Comparison of ENCODE assay signal across 17 mouse cellular contexts in genomic region chr14:97942361-97942760, GRCm38 (mm10).
"Had no signal": no experiment of that assay in that cellular context is flagged by ENCODE, and none has a peak within 500 bp of the region (broad histone marks: within the 10 kb centered on the region; RNA-seq: fewer than 3 reads in every experiment).

No protein-coding gene starts in this region.

- H3K27ac ChIP-seq: lung, embryonic 15.5 days; macrophage; midbrain, embryonic 13.5 days; midbrain, embryonic 15.5 days; neural tube, embryonic 12.5 days; stomach, embryonic 15.5 days; stomach, postnatal 0 days had no signal

- H3K4me1 ChIP-seq: lung, embryonic 15.5 days; megakaryocyte, embryonic 14.5 days; midbrain, embryonic 15.5 days; stomach, embryonic 15.5 days had no signal

- ATAC-seq: lung, postnatal 0 days; midbrain, embryonic 13.5 days; midbrain, embryonic 15.5 days had no signal

- H3K9me3 ChIP-seq: lung, embryonic 15.5 days; megakaryocyte, embryonic 14.5 days; midbrain, embryonic 13.5 days; midbrain, embryonic 15.5 days; neural tube, embryonic 12.5 days; stomach, embryonic 15.5 days had no signal

- H3K27me3 ChIP-seq: lung, embryonic 15.5 days; megakaryocyte, embryonic 14.5 days; midbrain, embryonic 13.5 days; midbrain, embryonic 15.5 days; neural tube, embryonic 12.5 days; stomach, embryonic 15.5 days had no signal

- H3K4me2 ChIP-seq: lung, embryonic 15.5 days; midbrain, embryonic 11.5 days; midbrain, embryonic 13.5 days; midbrain, embryonic 15.5 days; neural tube, embryonic 12.5 days; stomach, embryonic 15.5 days had no signal

- H3K36me3 ChIP-seq: lung, embryonic 15.5 days; midbrain, embryonic 13.5 days; midbrain, embryonic 15.5 days; neural tube, embryonic 12.5 days; stomach, embryonic 15.5 days had no signal

- H3K9ac ChIP-seq: lung, embryonic 15.5 days; midbrain, embryonic 13.5 days; midbrain, embryonic 15.5 days; neural tube, embryonic 12.5 days; stomach, embryonic 15.5 days had no signal

- H3K4me3 ChIP-seq: lung, embryonic 15.5 days; megakaryocyte, embryonic 14.5 days; midbrain, embryonic 13.5 days; midbrain, embryonic 15.5 days; neural tube, embryonic 12.5 days; stomach, embryonic 15.5 days had no signal

- DNase-seq: lung, adult 2 months; lung, postnatal 14 days; lung, postnatal 36 days; right cerebral cortex, postnatal 14 days; thymus, adult 2 months; thymus, postnatal 25 days; thymus, postnatal 4 days had no signal
